Mouse (Mus musculus): Measurements from ENCODE around the gene Zscan4b. TPM values are rescaled to one million over a fixed set of nuclear protein-coding genes. Genes with fewer than 3 reads are reported as not detected.
"Not testable (repeated sequence)": the region's sequence is repeated elsewhere in the genome, so short reads cannot be mapped to it uniquely, and the experiment has no call there.

Gene Zscan4b
- polyA plus RNA-seq (2011; ENCODE audit: insufficient read depth, insufficient read length, low replicate concordance, missing spikeins), result not detected in 2 replicates

DNA sequence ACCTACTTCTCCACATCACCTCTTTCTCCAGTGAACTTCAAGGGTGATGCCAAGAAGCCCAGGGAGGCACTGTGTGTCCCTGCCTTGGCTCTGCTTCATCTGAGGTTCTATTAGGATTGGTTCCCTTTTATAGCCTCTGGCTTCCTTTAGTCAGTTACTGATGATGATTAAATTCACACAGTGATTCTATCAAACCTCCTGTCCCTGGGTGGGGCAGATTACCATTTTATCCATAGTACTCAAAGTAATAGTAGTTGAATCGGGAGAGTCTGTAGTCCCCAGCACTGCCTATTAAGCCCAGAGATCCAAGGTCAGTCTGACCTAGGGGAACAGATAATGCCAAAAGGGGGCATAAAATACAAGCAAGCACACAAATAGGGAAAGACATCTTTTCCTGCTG is at the start of gene Zscan4b:
Gene Zscan4b (minus strand): TSS at position 101 of the 400 bp plus-strand sequence.
- H3K4me3 ChIP-seq (replicated peaks; ENCODE audit: control insufficient read depth, low read depth, low read length); H3K27ac ChIP-seq (ENCODE audit: control insufficient read depth, insufficient read depth, low read depth, low read length, poor library complexity); H3K4me1 ChIP-seq (ENCODE audit: control insufficient read depth, insufficient read depth, low read length): not testable (repeated sequence)
- WGBS, result 79% methylated on average over 1 of the region's 1 CpGs

Other genes starting within 250 kb of the Zscan4b start
- not detected in 2 replicates for gene Nlrp4b, start 217.3 kb downstream of the Zscan4b start, polyA plus RNA-seq (2011; ENCODE audit: insufficient read depth, insufficient read length, low replicate concordance, missing spikeins)
- gene Vmn1r71, start 150.7 kb downstream of the Zscan4b start, polyA plus RNA-seq (2011; ENCODE audit: insufficient read depth, insufficient read length, low replicate concordance, missing spikeins), result 0.23 TPM in 1 of 2 replicates, not detected in the other
- gene Zscan4c, start 100.7 kb upstream of the Zscan4b start, polyA plus RNA-seq (2011; ENCODE audit: insufficient read depth, insufficient read length, low replicate concordance, missing spikeins), result not detected in 2 replicates
- not detected in 2 replicates for gene Zscan4-ps1, start 164.6 kb upstream of the Zscan4b start, polyA plus RNA-seq (2011; ENCODE audit: insufficient read depth, insufficient read length, low replicate concordance, missing spikeins)